Mouse (Mus musculus) liver, embryonic 14.5 days (tissue): ENCODE data around the gene Fam160b1. TPM values are rescaled to one million over a fixed set of nuclear protein-coding genes. Genes with fewer than 3 reads are reported as not detected.

Experiments used
- ATAC-seq: fragments of 200-750 bp; cut with Nextera tagmentation; 2 replicates; pipeline ENCODE4 v1.8.0; 2017; ENCODE audit warnings: moderate number of reproducible peaks, mild to moderate bottlenecking, moderate library complexity; ENCODE audit not compliant: insufficient read depth
- DNase-seq, 3 experiments: peaks; one replicate each; pipeline ENCODE4 v3.0.0-alpha.2; 2012 to 2013; ENCODE audit warnings: low read depth in 3 of 3, low spot score in 3 of 3
- H3K27ac ChIP-seq: fragments of 300-500 bp; sonication (generic); 2 replicates; pipeline ENCODE4 v1.5.1; 2014; ENCODE audit warnings: moderate library complexity, mild to moderate bottlenecking, control low read depth, inconsistent platforms
- H3K27me3 ChIP-seq: fragments of 300-500 bp; sonication (generic); 2 replicates; pipeline ENCODE4 v1.6.1; 2014; ENCODE audit warnings: mild to moderate bottlenecking, low read length, moderate library complexity; ENCODE audit not compliant: control insufficient read depth, insufficient read depth
- H3K36me3 ChIP-seq: fragments of 300-500 bp; sonication (generic); replicated peaks from 2 replicates; pipeline ENCODE4 v1.6.1; 2014; ENCODE audit warnings: low read depth; ENCODE audit not compliant: control insufficient read depth, insufficient read depth
- H3K4me1 ChIP-seq, 2 experiments: fragments of 200-500 bp in 1 of 2; fragments of 300-500 bp in 1 of 2; sonication (generic) in 1 of 2; replicated peaks; 2 replicates each; pipeline ENCODE4 v1.6.1; 2012 to 2014; ENCODE audit warnings: antibody characterized with exemption in 1 of 2, inconsistent platforms in 1 of 2, low read length in 1 of 2; ENCODE audit not compliant: control insufficient read depth in 2 of 2, insufficient read depth in 2 of 2
- H3K4me2 ChIP-seq: fragments of 300-500 bp; sonication (generic); 2 replicates; pipeline ENCODE4 v1.6.1; 2014; ENCODE audit warnings: low read depth, mild to moderate bottlenecking, control low read depth, moderate library complexity
- H3K4me3 ChIP-seq, 2 experiments: fragments of 200-500 bp in 1 of 2; fragments of 300-500 bp in 1 of 2; sonication (generic) in 1 of 2; 2 replicates each; pipeline ENCODE4 v1.5.1; 2012 to 2014; ENCODE audit warnings: low read depth in 2 of 2, low read length in 2 of 2, mild to moderate bottlenecking in 2 of 2, control low read depth in 1 of 2, inconsistent platforms in 1 of 2, moderate library complexity in 1 of 2; ENCODE audit not compliant: insufficient read depth in 1 of 2
- H3K9ac ChIP-seq: fragments of 300-500 bp; sonication (generic); replicated peaks from 2 replicates; pipeline ENCODE4 v1.6.1; 2014; ENCODE audit warnings: mild to moderate bottlenecking, control low read depth, moderate library complexity
- H3K9me3 ChIP-seq: fragments of 300-500 bp; sonication (generic); 2 replicates; pipeline ENCODE4 v1.6.1; 2016; ENCODE audit warnings: low read length, mixed read lengths; ENCODE audit not compliant: control insufficient read depth
- CTCF ChIP-seq: IDR thresholded peaks from 2 replicates; pipeline ENCODE4 v1.5.1; 2016; ENCODE audit warnings: antibody characterized with exemption, low read depth, control low read depth
- EP300 ChIP-seq: IDR thresholded peaks from 2 replicates; pipeline ENCODE4 v1.6.1; 2016; ENCODE audit warnings: antibody characterized with exemption, low read depth
- whole genome bisulfite sequencing: fragments of 180-500 bp; shearing (Covaris S2); extraction: QIAGEN DNeasy Blood & Tissue Kit; methylation state at CpG from one replicate; pipeline ENCODE4 v1.1.7; 2014; ENCODE audit not compliant: insufficient replicate concordance; 5-methylcytosine and 5-hydroxymethylcytosine counted together
- polyA plus RNA-seq, 2 experiments: library from polyadenylated mRNA; depleted of rRNA in 1 of 2; stranded (reverse) in 1 of 2; unstranded in 1 of 2; fragments of >200 nt; fragmentation: Nextera tagmentation in 1 of 2; extraction: Ambion mirVana in 1 of 2; gene quantifications; 2 replicates each; pipeline versions ENCODE4 v1.2.1 to v1.2.3; 2012 to 2014

Fam160b1 gene
- polyA plus RNA-seq, 2 experiments = 5.1 to 5.4 TPM

DNA sequence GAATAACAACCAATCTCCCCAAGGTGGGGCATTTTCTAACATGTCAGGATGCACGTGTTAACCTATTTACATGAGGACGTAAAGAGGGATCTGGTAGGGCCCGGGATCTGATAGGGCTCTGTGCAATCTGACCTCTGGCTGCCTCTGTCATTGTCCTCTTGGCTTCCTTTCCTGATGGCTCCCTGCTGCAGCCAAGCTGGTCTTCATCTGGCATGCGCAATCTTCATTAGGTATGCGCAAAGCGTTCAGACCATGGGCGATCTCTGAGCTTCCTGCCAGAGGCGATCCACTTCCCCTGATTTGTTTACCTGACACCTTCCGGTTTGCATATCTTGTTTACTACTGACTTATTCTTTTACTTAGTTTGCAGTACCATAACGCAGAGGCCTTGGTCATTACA lies 7.3 kb upstream of the Fam160b1 start:
- Histone ChIP-seq H3K4me1 (peaks cover 6 to 23% of the 10 kb centered on the region in 2 experiments), H3K27ac (no peak overlapping the region), H3K4me2 (no peak overlapping the region), H3K27me3 (no peaks in the 10 kb centered on the region), H3K36me3 (no peaks in the 10 kb centered on the region), H3K9ac (no peak overlapping the region), H3K9me3 (no peaks in the 10 kb centered on the region), H3K4me3 (no peak overlapping the region)
- no peak for ATAC-seq
- TF ChIP-seq EP300 (no peak), CTCF (no peak)
- DNase-seq = no peak
- 84% methylated on average over 10 of the region's 10 CpGs for WGBS

DNA sequence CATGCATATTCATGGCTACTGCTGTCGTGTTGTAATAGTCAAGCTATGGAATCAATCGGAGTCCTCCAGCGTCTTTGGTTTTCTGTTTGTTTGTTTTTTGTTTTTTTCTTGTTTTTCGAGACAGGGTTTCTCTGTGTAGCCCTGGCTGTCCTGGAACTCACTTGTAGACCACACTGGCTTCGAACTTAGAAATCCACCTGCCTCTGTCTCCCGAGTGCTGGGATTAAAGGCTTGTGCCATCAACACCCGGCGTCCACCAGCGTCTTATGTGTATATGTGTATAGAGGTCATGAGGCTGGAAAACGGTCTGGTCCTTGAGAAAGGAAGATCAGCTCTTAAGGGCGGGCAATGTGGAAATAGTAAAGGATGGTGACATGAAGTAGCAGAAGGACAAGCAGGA lies 6.4 kb upstream of the Fam160b1 start:
- Histone ChIP-seq H3K4me2 (no peak overlapping the region), H3K36me3 (no peaks in the 10 kb centered on the region), H3K27ac (no peak overlapping the region), H3K27me3 (no peaks in the 10 kb centered on the region), H3K9ac (no peak overlapping the region), H3K9me3 (no peaks in the 10 kb centered on the region), H3K4me1 (peaks cover 6 to 30% of the 10 kb centered on the region in 2 experiments), H3K4me3 (no peak overlapping the region)
- no peak for TF ChIP-seq CTCF
- no peak for TF ChIP-seq EP300
- DNase-seq (no peak), ATAC-seq (no peak)
- WGBS = 82% methylated on average over 11 of the region's 11 CpGs

DNA sequence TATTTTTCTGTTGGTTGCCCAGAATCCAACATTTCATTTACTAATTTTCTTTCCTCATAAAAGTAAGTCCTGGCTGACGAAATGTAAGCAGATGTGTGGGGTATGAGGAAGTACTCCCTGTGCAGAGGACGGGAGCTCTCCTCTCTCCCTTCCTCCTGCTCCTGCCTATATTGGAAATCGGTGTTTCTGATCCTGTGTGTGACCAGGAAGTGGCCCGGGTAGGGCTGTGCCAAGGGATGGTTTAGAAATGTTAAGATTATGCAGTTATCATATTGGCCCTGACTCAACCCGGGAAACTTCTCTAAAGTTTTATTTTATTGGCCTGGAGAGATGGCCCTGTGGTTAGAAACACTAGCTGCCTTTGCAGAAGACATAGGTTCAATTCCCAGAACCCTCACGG lies 5.8 kb upstream of the Fam160b1 start:
- no peaks in the 10 kb centered on the region for H3K36me3 ChIP-seq
- no peaks in the 10 kb centered on the region for H3K27me3 ChIP-seq
- no peak overlapping the region for H3K27ac ChIP-seq
- ATAC-seq (no peak), DNase-seq (no peak)
- WGBS = 56% methylated on average over 6 of the region's 6 CpGs
- no peak overlapping the region for H3K4me3 ChIP-seq
- H3K9ac ChIP-seq = no peak overlapping the region
- no peak for TF ChIP-seq CTCF
- no peak for TF ChIP-seq EP300
- no peaks in the 10 kb centered on the region for H3K9me3 ChIP-seq
- peaks cover 9 to 35% of the 10 kb centered on the region in 2 experiments for H3K4me1 ChIP-seq
- H3K4me2 ChIP-seq = no peak overlapping the region

DNA sequence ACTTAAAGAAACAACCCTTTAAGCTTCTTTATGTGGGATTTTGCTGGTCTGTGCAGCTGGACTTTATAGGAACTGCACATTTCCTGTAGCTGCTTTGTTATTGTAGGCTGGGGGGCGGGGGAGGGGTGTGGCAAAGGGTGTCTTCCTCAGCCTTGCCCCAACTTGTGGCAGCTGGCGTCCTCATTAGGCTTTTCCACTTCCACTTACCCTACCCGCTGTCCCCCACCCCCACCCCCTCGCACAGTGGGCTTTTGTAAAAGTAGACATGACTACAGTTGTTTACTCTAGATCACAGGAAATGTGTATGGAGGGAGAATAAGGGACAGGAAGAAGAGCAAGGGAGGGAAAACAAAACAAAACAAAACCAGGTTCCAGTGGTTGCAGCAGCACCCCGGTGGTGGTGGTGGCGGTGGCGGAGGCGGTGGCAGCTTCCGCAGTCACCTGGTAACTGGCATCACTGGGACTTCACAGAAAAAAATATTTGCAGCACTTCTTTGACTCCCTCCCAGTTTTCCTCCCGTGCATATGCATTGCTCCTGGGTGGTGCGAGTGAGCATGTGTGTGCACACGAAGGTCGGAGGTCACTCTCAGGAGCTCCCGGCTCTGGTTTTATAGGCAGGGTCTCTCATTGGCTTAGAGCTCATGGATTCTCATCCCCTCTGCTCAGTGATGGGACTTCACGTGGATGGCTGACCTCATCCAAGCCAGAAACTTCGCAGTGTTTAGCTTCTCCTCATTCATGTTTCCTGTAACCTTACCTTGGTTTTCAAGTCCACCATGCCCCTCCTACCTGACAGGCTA lies 4.8 kb upstream of the Fam160b1 start:
- H3K36me3 ChIP-seq = no peaks in the 10 kb centered on the region
- no peak for TF ChIP-seq EP300
- TF ChIP-seq CTCF = no peak
- no peak overlapping the region for H3K27ac ChIP-seq
- H3K27me3 ChIP-seq = no peaks in the 10 kb centered on the region
- no peak for ATAC-seq
- 41% methylated on average over 16 of the region's 16 CpGs for WGBS
- no peak for DNase-seq
- no peaks in the 10 kb centered on the region for H3K9me3 ChIP-seq
- H3K4me1 ChIP-seq = peaks cover 9 to 38% of the 10 kb centered on the region in 2 experiments
- no peak overlapping the region for H3K4me3 ChIP-seq
- H3K9ac ChIP-seq = no peak overlapping the region
- H3K4me2 ChIP-seq = peak overlapping the region; percentile 35

DNA sequence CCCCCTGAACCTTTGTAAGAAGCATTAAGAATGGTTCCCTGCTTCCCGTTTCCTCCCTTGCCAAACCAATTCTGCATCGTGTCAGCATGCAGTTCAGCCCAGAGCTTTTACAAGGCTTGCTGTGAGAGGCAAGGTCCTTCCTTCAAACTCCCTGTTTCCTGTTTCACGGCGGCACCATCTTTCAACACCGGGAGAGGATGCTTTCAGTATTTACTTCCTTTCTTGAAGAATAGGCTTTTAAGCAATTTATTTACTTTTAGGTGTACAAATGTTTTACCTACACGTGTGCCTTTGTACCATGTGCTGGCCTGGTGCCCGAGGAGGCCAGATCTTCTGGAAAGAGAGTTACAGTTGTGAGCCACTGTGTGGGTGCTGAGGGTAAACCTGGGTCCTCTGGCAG lies 4.2 kb upstream of the Fam160b1 start:
- TF ChIP-seq EP300 (no peak), CTCF (no peak)
- H3K4me2 ChIP-seq = no peak overlapping the region; the same call in 1 of the 2 replicates
- no peaks in the 10 kb centered on the region for H3K9me3 ChIP-seq
- no peaks in the 10 kb centered on the region for H3K27me3 ChIP-seq
- 33% methylated on average over 7 of the region's 7 CpGs for WGBS
- no peak for DNase-seq
- H3K36me3 ChIP-seq = no peaks in the 10 kb centered on the region
- peaks cover 9 to 38% of the 10 kb centered on the region in 2 experiments for H3K4me1 ChIP-seq
- no peak overlapping the region for H3K9ac ChIP-seq
- H3K4me3 ChIP-seq = no peak overlapping the region
- no peak for ATAC-seq
- H3K27ac ChIP-seq = no peak overlapping the region
